Mouse (Mus musculus): ENCODE results near the gene Prdx3.

- TF ChIP-seq POLR2A (IDR thresholded peaks at IDR 0.05; ENCODE audit: low read depth, low read length) (no peak), CTCF (IDR thresholded peaks at IDR 0.05; ENCODE audit: extremely low read depth, insufficient read length, insufficient replicate concordance, low read depth, low read length) (no peak)
Observed at GRCm38 (mm10) chr19:60883129-60883528, 8.8 kb upstream of the Prdx3 start.

All from small intestine, adult 2 months (tissue).